Mouse (Mus musculus) T-helper 2 cell (primary cell): ENCODE data around the gene Olfr705.
"Not testable (repeated sequence)": the region's sequence is repeated elsewhere in the genome, so short reads cannot be mapped to it uniquely, and the experiment has no call there.

Experiments used
- in situ Hi-C: fragments of 300-600 bp; cut with MboI, MseI; formaldehyde crosslinking; loops from one replicate; pipeline ENCODE4 v1.15.1; 2025; ENCODE audit warnings: high pct_unique_total_duplicates

The Olfr705 gene

GRCm38 (mm10) chr7:106876791-106877190 is at the start of gene Olfr705:
Olfr705 (minus strand) TSS chr7:106876891.
- in situ Hi-C loops, result no loop called here

- in situ Hi-C loops, result not testable (repeated sequence)
Observed at GRCm38 (mm10) chr7:106920961-106921360, 44.3 kb upstream of the Olfr705 start.

GRCm38 (mm10) chr7:106907676-106908075 is 31.0 kb upstream of the Olfr705 start, which contains the start of gene Olfr1532-ps1:
Olfr1532-ps1 (plus strand) TSS chr7:106908001.
- in situ Hi-C loops, result no loop called here

- in situ Hi-C loops, result not testable (repeated sequence)
Observed at GRCm38 (mm10) chr7:106901141-106901540, 24.4 kb upstream of the Olfr705 start, which contains the start of gene Olfr707. Olfr707 (minus strand) TSS chr7:106901241.

- in situ Hi-C loops, result no loop called here
Observed at GRCm38 (mm10) chr7:106888062-106888461, 11.4 kb upstream of the Olfr705 start, which contains the start of gene Olfr706. Olfr706 (minus strand) TSS chr7:106888162.

GRCm38 (mm10) chr7:106862885-106863284 is 13.8 kb downstream of the Olfr705 start, which contains the start of gene Olfr704:
Olfr704 (plus strand) TSS chr7:106863185.
- in situ Hi-C loops, result no loop called here

GRCm38 (mm10) chr7:106843060-106843459 is 33.6 kb downstream of the Olfr705 start, which contains the start of gene Olfr703:
Olfr703 (plus strand) TSS chr7:106843360.
- in situ Hi-C loops, result no loop called here

- in situ Hi-C loops, result no loop called here
Observed at GRCm38 (mm10) chr7:106833793-106834192, 42.9 kb downstream of the Olfr705 start, which contains the start of gene Olfr702. Olfr702 (minus strand) TSS chr7:106833893.
